Mouse (Mus musculus) embryonic facial prominence, embryonic 13.5 days (tissue): ENCODE results near the gene Dctn3. TPM values are rescaled to one million over a fixed set of nuclear protein-coding genes. Genes with fewer than 3 reads are reported as not detected.
"Not testable (repeated sequence)": the region's sequence is repeated elsewhere in the genome, so short reads cannot be mapped to it uniquely, and the experiment has no call there.

Experiments used
- ATAC-seq: fragments of 200-750 bp; cut with Nextera tagmentation; 2 replicates; pipeline ENCODE4 v1.8.0; 2017; ENCODE audit warnings: low read depth; ENCODE audit not compliant: insufficient number of reproducible peaks, insufficient read depth, low FRiP score, low TSS enrichment
- H3K27ac ChIP-seq: fragments of 300-500 bp; sonication (generic); 2 replicates; pipeline ENCODE4 v1.5.1; 2015; ENCODE audit warnings: moderate library complexity, mild to moderate bottlenecking, inconsistent platforms
- H3K27me3 ChIP-seq: fragments of 300-500 bp; sonication (generic); 2 replicates; pipeline ENCODE4 v1.6.1; 2015; ENCODE audit warnings: mild to moderate bottlenecking, inconsistent platforms
- H3K36me3 ChIP-seq: fragments of 300-500 bp; sonication (generic); 2 replicates; pipeline ENCODE4 v1.6.1; 2015; ENCODE audit warnings: mild to moderate bottlenecking, inconsistent platforms
- H3K4me1 ChIP-seq: fragments of 300-500 bp; sonication (generic); 2 replicates; pipeline ENCODE4 v1.6.1; 2015; ENCODE audit warnings: inconsistent platforms
- H3K4me2 ChIP-seq: fragments of 300-500 bp; sonication (generic); 2 replicates; pipeline ENCODE4 v1.6.1; 2015; ENCODE audit warnings: moderate library complexity, mild to moderate bottlenecking, inconsistent platforms
- H3K4me3 ChIP-seq: fragments of 300-500 bp; sonication (generic); 2 replicates; pipeline ENCODE4 v1.5.1; 2015; ENCODE audit warnings: mild to moderate bottlenecking, inconsistent platforms
- H3K9ac ChIP-seq: fragments of 300-500 bp; sonication (generic); 2 replicates; pipeline ENCODE4 v1.6.1; 2015; ENCODE audit warnings: mild to moderate bottlenecking, inconsistent platforms
- H3K9me3 ChIP-seq: fragments of 300-500 bp; sonication (generic); 2 replicates; pipeline ENCODE4 v1.6.1; 2016; ENCODE audit warnings: inconsistent platforms
- WGBS: fragments of 180-500 bp; shearing (Covaris S2); methylation state at CpG from one replicate; pipeline ENCODE4 v1.1.7; 2015; ENCODE audit warnings: mixed read lengths; 5-methylcytosine and 5-hydroxymethylcytosine counted together
- polyA plus RNA-seq: library from polyadenylated mRNA; unstranded; fragments of >200 nt; fragmentation: Nextera tagmentation; extraction: Ambion mirVana; gene quantifications from 2 replicates; pipeline ENCODE4 v1.2.1, GENCODE M21; 2015

Gene Dctn3
- polyA plus RNA-seq, result 123 and 128 TPM in 2 replicates

DNA sequence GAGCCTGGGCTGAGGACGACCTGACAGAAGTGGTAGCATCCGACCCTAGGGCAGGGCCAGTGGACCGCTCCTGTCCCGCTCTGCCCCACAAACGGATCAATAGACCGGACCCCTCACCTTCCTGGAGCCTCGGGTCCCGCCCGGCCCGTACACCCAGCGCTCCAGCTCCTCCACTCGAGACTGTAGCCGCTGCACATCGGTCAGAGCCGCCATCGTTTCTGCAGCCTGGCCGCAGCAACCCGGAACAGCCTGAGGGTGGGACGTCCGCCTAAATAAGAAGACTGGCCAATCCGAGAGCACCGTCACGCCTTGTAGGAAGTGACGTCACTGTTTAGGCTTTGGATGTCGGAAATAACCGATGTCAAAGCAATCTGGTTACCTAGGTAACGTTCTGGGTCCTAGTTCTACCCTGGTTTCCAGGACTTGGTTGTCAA lies at the start of gene Dctn3:
TSS of gene Dctn3 (minus strand) at position 253 of the 434 bp plus-strand sequence.
- Histone ChIP-seq H3K4me1 (peaks cover 27% of the 10 kb centered on the region), H3K4me2 (peak within 1 kb of the TSS; percentile 78), H3K9me3 (no peaks in the 10 kb centered on the region), H3K27ac (no peak within 1 kb of the TSS), H3K36me3 (peaks cover 19% of the 10 kb centered on the region), H3K9ac (peak within 1 kb of the TSS; percentile 89), H3K4me3 (peak within 1 kb of the TSS; percentile 82), H3K27me3 (peaks cover 44% of the 10 kb centered on the region)
- peak; percentile 82 for ATAC-seq
- under 1% methylated on average over 27 of the region's 27 CpGs for WGBS

DNA sequence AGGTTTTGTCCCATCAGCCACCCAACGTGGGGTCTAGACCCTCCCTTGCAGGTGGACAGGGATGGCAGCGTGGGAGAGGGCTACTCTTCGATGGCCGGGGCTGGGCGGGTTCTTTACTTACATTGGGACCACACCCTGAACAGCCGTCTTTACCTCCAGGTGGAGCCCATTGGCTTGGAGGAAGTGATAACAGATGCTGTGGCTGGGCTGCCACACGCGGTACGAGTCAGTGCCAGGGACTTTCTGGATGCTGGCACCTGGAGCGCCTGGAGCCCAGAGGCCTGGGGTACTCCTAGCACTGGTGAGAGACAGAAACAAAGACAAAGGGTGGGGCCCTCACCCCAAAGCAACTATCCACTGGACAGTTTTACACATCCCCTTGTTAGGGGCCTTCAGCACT lies 44.3 kb upstream of the Dctn3 start:
- H3K4me2 ChIP-seq, ATAC-seq, H3K27me3 ChIP-seq, H3K4me3 ChIP-seq, H3K9me3 ChIP-seq, H3K27ac ChIP-seq, H3K9ac ChIP-seq: not testable (repeated sequence)
- Histone ChIP-seq H3K4me1 (peaks cover 14% of the 10 kb centered on the region), H3K36me3 (peaks cover 25% of the 10 kb centered on the region)
- WGBS, result 80% methylated on average over 10 of the region's 10 CpGs

DNA sequence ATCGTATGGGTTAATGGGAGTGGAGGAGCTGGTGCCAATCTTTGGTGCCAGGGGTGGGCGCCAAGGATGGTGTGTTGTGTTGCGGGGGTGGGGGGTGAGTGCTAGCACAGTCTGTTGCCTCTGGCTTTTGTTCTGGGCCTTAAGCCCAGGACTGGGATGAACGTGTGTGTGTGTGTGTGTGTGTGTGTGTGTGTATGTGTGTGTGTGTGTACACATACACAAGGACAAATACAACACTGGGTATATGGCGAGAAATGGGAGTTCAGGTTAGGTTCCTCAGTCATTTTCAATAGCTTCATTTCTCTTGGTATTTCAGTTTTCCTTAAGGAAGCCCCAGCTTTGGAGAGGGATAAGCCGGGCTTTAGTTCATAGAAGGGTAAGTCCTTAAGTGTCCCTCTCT lies 40.2 kb upstream of the Dctn3 start:
- not testable (repeated sequence) for H3K27me3 ChIP-seq, ATAC-seq, H3K9me3 ChIP-seq
- 51% methylated on average over 4 of the region's 6 CpGs for WGBS
- Histone ChIP-seq H3K36me3 (peaks cover 29% of the 10 kb centered on the region), H3K4me3 (peak overlapping the region; percentile 61), H3K4me1 (peaks cover 41% of the 10 kb centered on the region), H3K4me2 (peak overlapping the region; percentile 95), H3K9ac (peak overlapping the region; percentile 82), H3K27ac (peak overlapping the region; percentile 99)

DNA sequence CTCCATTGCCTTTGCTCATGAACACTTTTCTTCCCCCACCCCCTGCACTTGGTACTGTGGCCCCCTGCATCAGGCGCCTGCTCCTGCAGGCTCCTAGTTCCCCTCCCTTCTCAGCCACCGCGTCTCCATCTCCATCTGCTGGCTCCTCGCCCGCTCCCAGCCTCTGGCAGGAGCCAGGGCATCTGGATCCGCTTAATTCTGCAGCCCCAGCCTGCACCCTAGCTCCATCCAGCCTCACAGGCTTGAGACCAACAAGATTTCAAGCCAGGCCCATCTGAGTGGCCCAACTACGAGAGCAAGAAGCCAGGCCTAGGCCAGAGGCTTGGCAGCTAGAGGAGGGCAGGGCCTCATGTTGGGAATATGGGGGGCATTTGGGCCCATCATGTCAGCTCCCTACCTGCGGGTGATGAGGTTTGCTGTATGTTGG lies 39.7 kb upstream of the Dctn3 start:
- 20% methylated on average over 8 of the region's 8 CpGs for WGBS
- peak overlapping the region; percentile 82 for H3K9ac ChIP-seq
- peak; percentile 79 for ATAC-seq
- not testable (repeated sequence) for H3K9me3 ChIP-seq, H3K27me3 ChIP-seq
- H3K4me2 ChIP-seq, result peak overlapping the region; percentile 95
- peaks cover 29% of the 10 kb centered on the region for H3K36me3 ChIP-seq
- H3K4me3 ChIP-seq, result peak overlapping the region; percentile 61
- peaks cover 41% of the 10 kb centered on the region for H3K4me1 ChIP-seq
- H3K27ac ChIP-seq, result peak overlapping the region; percentile 99

DNA sequence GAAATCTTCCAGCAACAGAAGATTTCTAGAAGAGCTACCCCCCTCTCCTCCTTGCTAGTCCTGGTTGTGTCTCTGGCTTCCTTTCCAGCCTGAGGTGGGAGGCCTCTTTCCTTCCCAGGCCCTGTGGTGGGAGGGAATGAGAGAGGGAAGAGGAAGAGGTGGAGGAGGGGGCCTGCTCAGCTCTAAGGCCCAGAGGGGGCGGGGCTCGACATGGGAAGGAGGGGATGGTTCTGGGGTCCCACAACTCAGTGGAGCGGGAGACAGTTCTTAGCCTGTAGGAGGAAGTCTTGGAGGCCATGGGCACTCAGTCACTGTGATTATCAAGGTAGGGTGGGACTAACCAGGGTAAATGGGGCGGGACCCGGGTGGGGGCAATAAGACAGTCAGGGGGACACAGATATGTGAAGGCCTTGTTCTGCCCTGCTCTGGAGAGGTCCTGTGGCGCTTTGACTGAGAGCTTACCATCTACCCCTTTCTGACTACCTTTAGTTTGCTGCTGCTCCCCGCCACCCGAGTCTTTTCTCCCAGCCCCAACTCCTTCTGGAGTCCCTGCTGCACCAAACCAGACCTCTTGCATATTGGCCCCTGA lies 39.2 kb upstream of the Dctn3 start:
- peak overlapping the region; percentile 99 for H3K27ac ChIP-seq
- H3K36me3 ChIP-seq, result peaks cover 30% of the 10 kb centered on the region
- WGBS, result 20% methylated on average over 8 of the region's 8 CpGs
- no peaks in the 10 kb centered on the region for H3K27me3 ChIP-seq
- peak; percentile 82 for ATAC-seq
- H3K9ac ChIP-seq, result peak overlapping the region; percentile 82
- H3K4me3 ChIP-seq, result peak overlapping the region; percentile 61
- peaks cover 41% of the 10 kb centered on the region for H3K4me1 ChIP-seq
- H3K9me3 ChIP-seq, result no peaks in the 10 kb centered on the region
- H3K4me2 ChIP-seq, result peak overlapping the region; percentile 95

DNA sequence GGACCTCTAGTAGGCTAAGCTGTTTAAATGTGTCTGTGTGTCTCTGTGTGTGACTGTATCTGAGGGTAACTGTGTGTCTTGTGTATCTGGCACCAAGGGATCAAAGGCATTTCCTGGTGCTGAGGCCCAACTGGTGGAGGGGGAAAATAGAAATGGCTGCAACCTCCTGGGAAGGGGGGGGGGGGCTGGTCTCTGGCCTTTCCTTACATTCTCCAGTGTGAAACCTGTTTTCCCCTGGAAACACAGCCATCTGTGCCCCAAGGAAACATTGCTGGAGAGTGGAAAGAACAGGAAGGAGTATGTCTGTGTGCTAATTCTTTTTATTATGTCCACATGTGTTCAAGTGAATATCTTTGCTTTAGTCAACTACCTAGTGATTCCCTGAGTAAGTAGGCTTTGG lies 38.7 kb upstream of the Dctn3 start:
- peak overlapping the region; percentile 99 for H3K27ac ChIP-seq
- H3K36me3 ChIP-seq, result peaks cover 28% of the 10 kb centered on the region
- no peaks in the 10 kb centered on the region for H3K27me3 ChIP-seq
- ATAC-seq, result 0 out of 2 replicates have a peak, but pooled peaks have one; percentile 1
- peaks cover 44% of the 10 kb centered on the region for H3K4me1 ChIP-seq
- H3K9me3 ChIP-seq, result no peaks in the 10 kb centered on the region
- H3K9ac ChIP-seq, result peak overlapping the region; percentile 82
- H3K4me2 ChIP-seq, result peak overlapping the region; percentile 95
- H3K4me3 ChIP-seq, result peak overlapping the region; percentile 61

DNA sequence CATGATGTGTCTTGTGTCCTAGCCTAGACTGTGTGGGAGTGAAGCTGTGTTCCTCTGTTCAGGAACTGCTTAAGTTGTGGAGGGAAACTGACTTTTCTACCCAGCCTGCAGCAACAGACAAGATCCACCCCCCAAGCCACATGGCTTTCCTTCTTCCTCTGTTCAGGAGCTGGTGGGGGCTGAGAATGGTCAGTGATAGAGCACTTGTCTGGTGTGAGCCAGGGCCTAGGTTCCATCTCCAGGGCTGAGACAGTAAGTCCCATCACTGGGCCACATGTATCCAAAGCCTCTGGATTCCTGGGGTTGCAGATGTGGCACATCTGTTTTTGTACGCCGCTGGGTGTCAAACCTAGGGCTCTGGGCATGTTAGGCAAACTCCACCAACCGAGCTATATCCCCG lies 37.9 kb upstream of the Dctn3 start:
- no peak for ATAC-seq
- peak overlapping the region; percentile 99 for H3K27ac ChIP-seq
- no peaks in the 10 kb centered on the region for H3K9me3 ChIP-seq
- H3K9ac ChIP-seq, result peak overlapping the region; percentile 82
- H3K4me3 ChIP-seq, result peak overlapping the region; percentile 61
- H3K4me1 ChIP-seq, result peaks cover 49% of the 10 kb centered on the region
- H3K27me3 ChIP-seq, result no peaks in the 10 kb centered on the region
- H3K4me2 ChIP-seq, result peak overlapping the region; percentile 95
- 23% methylated on average over 4 of the region's 4 CpGs for WGBS
- peaks cover 24% of the 10 kb centered on the region for H3K36me3 ChIP-seq

DNA sequence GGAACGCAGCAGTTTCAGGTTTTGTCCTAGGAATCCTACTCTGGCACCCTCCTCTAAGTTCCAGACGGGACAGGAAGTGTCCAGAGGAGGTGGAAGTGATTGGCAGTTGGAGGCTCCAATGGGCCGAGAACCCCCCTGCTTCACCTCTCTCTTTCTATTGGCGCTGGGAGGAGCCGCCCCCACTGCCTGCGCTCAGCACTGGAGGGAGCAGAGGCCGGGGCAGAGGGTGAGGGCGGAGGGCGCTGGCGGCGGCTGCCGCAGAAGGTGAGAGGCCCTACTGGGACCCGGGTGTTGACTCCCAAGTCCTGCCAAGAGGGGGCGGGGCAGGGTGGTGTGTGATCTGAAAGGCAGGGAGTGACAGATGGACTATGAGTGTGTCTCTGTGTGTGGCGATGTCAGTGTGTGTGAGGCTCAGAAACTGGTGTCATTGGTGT lies 37.3 kb upstream of the Dctn3 start:
- under 1% methylated on average over 15 of the region's 15 CpGs for WGBS
- peaks cover 49% of the 10 kb centered on the region for H3K4me1 ChIP-seq
- peak overlapping the region; percentile 95 for H3K4me2 ChIP-seq
- peak; percentile 82 for ATAC-seq
- H3K27me3 ChIP-seq, result no peaks in the 10 kb centered on the region
- H3K4me3 ChIP-seq, result peak overlapping the region; percentile 61
- peak overlapping the region; percentile 99 for H3K27ac ChIP-seq
- peak overlapping the region; percentile 82 for H3K9ac ChIP-seq
- no peaks in the 10 kb centered on the region for H3K9me3 ChIP-seq
- peaks cover 24% of the 10 kb centered on the region for H3K36me3 ChIP-seq

DNA sequence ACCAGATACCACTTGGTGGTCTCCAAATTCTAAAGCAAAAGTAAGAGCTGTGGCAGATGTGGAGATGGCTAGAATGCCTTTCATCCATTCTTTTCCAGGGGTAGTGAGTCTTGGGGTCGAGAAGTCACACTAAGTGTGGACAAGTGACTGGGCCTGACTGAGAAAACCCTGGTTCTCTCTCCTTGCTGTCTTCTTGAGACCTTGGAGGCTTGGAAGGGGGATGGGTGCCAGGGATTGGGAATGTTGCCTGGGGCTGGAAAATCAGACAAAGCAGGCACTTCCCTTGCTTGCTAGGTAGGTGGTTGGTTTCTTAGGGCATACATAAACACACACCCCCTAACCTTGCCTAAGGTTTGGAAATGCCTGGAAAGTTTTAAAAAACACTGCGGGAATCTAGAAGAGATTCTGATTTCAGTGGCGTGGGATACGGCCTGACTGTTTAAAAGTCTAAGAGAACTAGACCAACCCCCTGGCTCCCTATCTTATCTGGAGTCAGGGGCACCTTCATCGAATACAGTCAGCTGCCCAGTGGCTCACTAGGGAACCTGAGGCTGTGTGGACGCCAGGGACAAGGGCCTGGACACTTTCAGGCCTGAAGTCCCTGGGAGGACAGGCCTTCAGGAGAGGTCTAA lies 36.8 kb upstream of the Dctn3 start:
- Histone ChIP-seq H3K4me1 (peaks cover 52% of the 10 kb centered on the region), H3K27ac (peak overlapping the region; percentile 99), H3K27me3 (no peaks in the 10 kb centered on the region), H3K9ac (peak overlapping the region; percentile 82), H3K36me3 (peaks cover 24% of the 10 kb centered on the region), H3K4me2 (peak overlapping the region; percentile 95), H3K9me3 (no peaks in the 10 kb centered on the region), H3K4me3 (peak overlapping the region; percentile 61)
- WGBS, result 32% methylated on average over 6 of the region's 6 CpGs
- no peak for ATAC-seq

DNA sequence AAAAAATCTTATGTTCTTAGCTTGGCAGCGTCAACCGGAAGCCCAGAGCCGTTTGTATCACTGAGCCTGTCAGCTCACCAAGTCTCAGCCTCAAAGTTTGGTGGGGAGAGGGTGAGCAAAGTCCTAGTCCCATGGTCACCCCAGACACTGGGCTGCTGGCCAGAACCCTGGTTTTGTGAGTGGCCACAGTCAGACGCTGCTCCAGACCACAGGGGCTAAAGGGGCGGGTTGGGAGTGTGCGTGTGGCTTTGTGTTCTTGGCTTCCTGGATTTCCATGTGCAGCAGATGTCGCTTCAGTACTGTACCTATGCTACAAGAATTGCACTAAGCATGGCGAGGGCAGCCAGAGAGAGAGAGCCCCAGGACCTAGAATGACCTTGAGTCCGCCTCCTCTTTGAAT lies 36.2 kb upstream of the Dctn3 start:
- ATAC-seq, result no peak
- peaks cover 56% of the 10 kb centered on the region for H3K4me1 ChIP-seq
- no peaks in the 10 kb centered on the region for H3K27me3 ChIP-seq
- H3K4me3 ChIP-seq, result no peak overlapping the region
- H3K9me3 ChIP-seq, result no peaks in the 10 kb centered on the region
- H3K9ac ChIP-seq, result peak overlapping the region; percentile 82; the same call in 1 of the 2 replicates
- no peak overlapping the region for H3K4me2 ChIP-seq
- WGBS, result 81% methylated on average over 9 of the region's 9 CpGs
- H3K36me3 ChIP-seq, result peaks cover 24% of the 10 kb centered on the region
- H3K27ac ChIP-seq, result peak overlapping the region; percentile 99

DNA sequence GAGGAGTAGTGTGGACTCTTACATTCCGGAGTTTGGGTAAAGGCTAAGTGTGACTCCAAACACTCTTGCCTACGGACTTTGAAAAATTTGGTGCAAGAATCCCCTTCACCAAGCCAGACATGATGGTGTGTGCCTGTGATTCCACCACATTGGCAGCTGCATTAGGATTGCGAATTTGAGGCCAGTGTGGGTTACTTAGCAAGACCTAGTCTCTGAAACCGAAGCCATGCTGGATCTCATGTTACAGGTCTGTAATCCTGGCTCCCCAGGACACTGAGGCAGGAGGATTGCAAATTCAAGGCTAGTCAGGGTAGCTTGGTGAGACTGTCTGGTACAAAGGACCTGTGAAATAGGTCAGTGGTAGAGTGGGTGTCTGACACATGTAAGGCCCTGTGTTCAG lies 35.7 kb upstream of the Dctn3 start:
- Histone ChIP-seq H3K4me3 (no peak overlapping the region), H3K27me3 (no peaks in the 10 kb centered on the region), H3K36me3 (peaks cover 24% of the 10 kb centered on the region), H3K27ac (0 out of 2 replicates have a peak overlapping the region, but pooled peaks have one; percentile 99), H3K4me2 (no peak overlapping the region), H3K9ac (no peak overlapping the region), H3K9me3 (no peaks in the 10 kb centered on the region), H3K4me1 (peaks cover 53% of the 10 kb centered on the region)
- 90% methylated on average over 4 of the region's 4 CpGs for WGBS
- no peak for ATAC-seq

DNA sequence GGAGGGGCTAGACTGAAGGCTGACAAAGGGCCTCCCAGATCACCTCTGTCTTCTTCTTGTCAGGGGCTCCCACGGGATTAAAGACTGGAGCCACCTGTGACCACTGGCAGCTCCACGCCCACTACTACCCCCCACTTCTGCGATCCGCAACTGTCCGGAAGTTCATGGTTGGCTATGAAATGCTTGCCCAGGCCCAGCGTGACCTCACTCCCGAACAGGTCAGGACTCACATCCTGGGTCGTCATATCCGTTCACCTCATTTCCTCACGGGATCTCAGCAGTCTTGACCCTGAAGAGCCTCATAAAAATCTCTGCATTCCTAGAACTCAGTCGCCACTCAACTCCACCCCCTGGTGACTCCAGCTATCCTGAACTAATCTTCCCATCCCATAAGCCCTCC lies 35.1 kb upstream of the Dctn3 start:
- no peak for ATAC-seq
- H3K4me1 ChIP-seq, result peaks cover 48% of the 10 kb centered on the region
- 84% methylated on average over 11 of the region's 11 CpGs for WGBS
- H3K36me3 ChIP-seq, result peaks cover 24% of the 10 kb centered on the region
- H3K27me3 ChIP-seq, result no peaks in the 10 kb centered on the region
- no peak overlapping the region for H3K27ac ChIP-seq
- H3K4me2 ChIP-seq, result no peak overlapping the region
- H3K9me3 ChIP-seq, result no peaks in the 10 kb centered on the region
- H3K4me3 ChIP-seq, result no peak overlapping the region
- H3K9ac ChIP-seq, result no peak overlapping the region
